Mouse (Mus musculus): ENCODE measurements around the gene Trpm3. TPM values are rescaled to one million over a fixed set of nuclear protein-coding genes. Genes with fewer than 3 reads are reported as not detected.

The Trpm3 gene
- 29.9 and 37.2 TPM in 2 replicates for polyA plus RNA-seq (2015; fragmentation: Nextera tagmentation; extraction: Ambion mirVana)

- Histone ChIP-seq H3K27ac (replicated peaks) (no peak within 1 kb of the TSS), H3K4me3 (peak within 1 kb of the TSS; percentile 47), H3K9ac (peak within 1 kb of the TSS; percentile 32), H3K27me3 (0 out of 2 replicates have a peak, but pooled peaks cover 7% of the 10 kb centered on the region), H3K36me3 (no peaks in the 10 kb centered on the region), H3K4me2 (peak within 1 kb of the TSS; percentile 98), H3K4me1 (replicated peaks) (peaks cover 13% of the 10 kb centered on the region), H3K9me3 (no peaks in the 10 kb centered on the region)
- peak; percentile 94 for ATAC-seq (ENCODE audit: low FRiP score, low read depth)
- under 1% methylated on average over 39 of the region's 39 CpGs for WGBS
These were observed at the start of gene Trpm3 for GRCm38 (mm10) chr19:22138590-22139421. TSS of gene Trpm3 (plus strand) at chr19:22139046.

GRCm38 (mm10) chr19:22100582-22100981 lies 38.3 kb upstream of the Trpm3 start:
- WGBS = 44% methylated on average over 4 of the region's 4 CpGs
- H3K27ac ChIP-seq (replicated peaks) = no peak overlapping the region
- H3K9ac ChIP-seq = no peak overlapping the region
- ATAC-seq (ENCODE audit: low FRiP score, low read depth) = no peak
- H3K36me3 ChIP-seq = no peaks in the 10 kb centered on the region
- H3K9me3 ChIP-seq = no peaks in the 10 kb centered on the region
- H3K27me3 ChIP-seq = no peaks in the 10 kb centered on the region
- H3K4me2 ChIP-seq = no peak overlapping the region
- no peaks in the 10 kb centered on the region for H3K4me1 ChIP-seq (replicated peaks)
- H3K4me3 ChIP-seq = no peak overlapping the region

DNA sequence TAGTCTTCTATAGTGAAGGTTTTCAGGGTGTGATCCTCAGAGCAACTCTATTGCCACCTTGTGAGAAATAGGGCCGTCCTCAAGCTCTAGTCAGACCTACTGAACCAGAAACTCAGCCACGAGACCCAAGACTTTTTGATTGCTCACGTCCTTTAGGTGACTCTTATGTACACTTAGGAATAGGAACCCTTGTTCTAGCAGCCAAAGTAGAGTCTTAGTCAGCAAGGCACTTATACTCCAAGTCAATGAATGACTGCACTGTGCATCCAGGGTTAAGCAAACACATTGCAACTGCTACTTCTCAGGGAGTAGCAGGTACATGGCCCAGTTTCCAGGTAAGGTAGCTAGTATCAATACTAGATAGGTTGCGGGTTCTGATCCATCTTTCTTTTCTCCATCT lies 35.0 kb upstream of the Trpm3 start:
- Histone ChIP-seq H3K9ac (no peak overlapping the region), H3K27me3 (no peaks in the 10 kb centered on the region), H3K4me3 (no peak overlapping the region), H3K4me2 (no peak overlapping the region), H3K27ac (replicated peaks) (no peak overlapping the region), H3K36me3 (no peaks in the 10 kb centered on the region), H3K9me3 (no peaks in the 10 kb centered on the region), H3K4me1 (replicated peaks) (no peaks in the 10 kb centered on the region)
- 88% methylated on average over 4 of the region's 4 CpGs for WGBS
- ATAC-seq (ENCODE audit: low FRiP score, low read depth) = no peak

GRCm38 (mm10) chr19:22104848-22105484 lies 33.9 kb upstream of the Trpm3 start:
- ATAC-seq (ENCODE audit: low FRiP score, low read depth) = no peak

DNA sequence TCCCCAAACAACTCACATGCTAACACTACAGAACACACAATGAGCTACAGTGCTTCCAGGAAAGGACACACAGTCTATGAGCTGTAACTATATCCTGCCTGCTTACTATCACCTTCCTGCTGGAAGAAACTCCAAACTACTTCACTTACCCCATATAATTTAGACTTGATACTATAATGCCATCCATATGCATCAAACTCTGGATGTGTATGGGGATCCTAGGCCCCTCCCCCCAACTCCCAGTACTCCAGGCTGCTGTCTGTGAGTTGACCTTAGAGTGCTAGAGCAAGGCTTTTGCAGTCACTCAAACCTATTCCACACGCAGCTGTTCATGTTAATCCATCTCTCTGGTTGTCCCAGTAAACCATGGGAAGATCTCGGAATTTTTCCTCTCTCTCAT lies 33.2 kb upstream of the Trpm3 start:
- Histone ChIP-seq H3K4me1 (replicated peaks) (no peaks in the 10 kb centered on the region), H3K36me3 (no peaks in the 10 kb centered on the region), H3K27ac (replicated peaks) (no peak overlapping the region), H3K27me3 (no peaks in the 10 kb centered on the region), H3K9me3 (no peaks in the 10 kb centered on the region), H3K9ac (no peak overlapping the region), H3K4me3 (no peak overlapping the region), H3K4me2 (no peak overlapping the region)
- ATAC-seq (ENCODE audit: low FRiP score, low read depth) = no peak
- WGBS = 77% methylated on average over 2 of the region's 2 CpGs

More at GRCm38 (mm10) chr19:22104848-22105484, 33.9 kb upstream of the Trpm3 start:
- Histone ChIP-seq H3K27me3 (no peaks in the 10 kb centered on the region), H3K4me3 (no peak overlapping the region), H3K9ac (no peak overlapping the region), H3K4me2 (no peak overlapping the region), H3K9me3 (no peaks in the 10 kb centered on the region), H3K36me3 (no peaks in the 10 kb centered on the region), H3K4me1 (replicated peaks) (no peaks in the 10 kb centered on the region), H3K27ac (replicated peaks) (no peak overlapping the region)
- 50% methylated on average over 7 of the region's 7 CpGs for WGBS

- 89% methylated on average over 8 of the region's 8 CpGs for WGBS
- Histone ChIP-seq H3K4me2 (no peak overlapping the region), H3K9me3 (no peaks in the 10 kb centered on the region), H3K4me1 (replicated peaks) (no peaks in the 10 kb centered on the region), H3K36me3 (no peaks in the 10 kb centered on the region), H3K27ac (replicated peaks) (no peak overlapping the region), H3K4me3 (no peak overlapping the region), H3K27me3 (no peaks in the 10 kb centered on the region), H3K9ac (no peak overlapping the region)
- ATAC-seq (ENCODE audit: low FRiP score, low read depth) = no peak
These were observed 29.9 kb upstream of the Trpm3 start for GRCm38 (mm10) chr19:22108893-22109463.

- no peak overlapping the region for H3K9ac ChIP-seq
- H3K27ac ChIP-seq (replicated peaks) = no peak overlapping the region
- 68% methylated on average over 2 of the region's 2 CpGs for WGBS
- no peaks in the 10 kb centered on the region for H3K27me3 ChIP-seq
- ATAC-seq (ENCODE audit: low FRiP score, low read depth) = no peak
- H3K4me3 ChIP-seq = no peak overlapping the region
- H3K36me3 ChIP-seq = no peaks in the 10 kb centered on the region
- no peaks in the 10 kb centered on the region for H3K4me1 ChIP-seq (replicated peaks)
- no peaks in the 10 kb centered on the region for H3K9me3 ChIP-seq
- H3K4me2 ChIP-seq = no peak overlapping the region
These were observed 17.9 kb upstream of the Trpm3 start for GRCm38 (mm10) chr19:22120976-22121375.

DNA sequence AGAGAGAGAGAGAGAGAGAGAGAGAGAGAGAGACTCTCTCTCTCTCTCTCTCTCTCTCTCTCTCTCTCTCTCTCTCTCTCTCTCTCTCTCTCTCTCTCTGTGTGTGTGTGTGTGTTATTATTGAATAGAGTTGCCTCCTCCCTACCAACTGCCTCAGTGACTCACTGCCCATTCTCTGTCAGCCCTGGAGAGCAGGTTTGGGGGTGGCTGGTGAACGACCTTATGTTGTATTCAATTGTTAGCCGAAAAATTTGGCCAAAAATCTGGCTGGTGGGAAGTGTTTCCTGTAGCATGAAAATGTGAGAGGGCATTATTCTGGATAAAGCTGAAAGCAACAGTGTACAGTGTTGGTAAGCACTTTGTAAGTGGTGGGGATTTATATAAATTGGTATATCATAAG lies 17.2 kb upstream of the Trpm3 start:
- 83% methylated on average over 2 of the region's 2 CpGs for WGBS
- H3K4me2 ChIP-seq = no peak overlapping the region
- no peaks in the 10 kb centered on the region for H3K36me3 ChIP-seq
- H3K27ac ChIP-seq (replicated peaks) = no peak overlapping the region
- H3K27me3 ChIP-seq = no peaks in the 10 kb centered on the region
- H3K4me1 ChIP-seq (replicated peaks) = no peaks in the 10 kb centered on the region
- no peak for ATAC-seq (ENCODE audit: low FRiP score, low read depth)
- no peak overlapping the region for H3K9ac ChIP-seq
- H3K4me3 ChIP-seq = no peak overlapping the region
- no peaks in the 10 kb centered on the region for H3K9me3 ChIP-seq

DNA sequence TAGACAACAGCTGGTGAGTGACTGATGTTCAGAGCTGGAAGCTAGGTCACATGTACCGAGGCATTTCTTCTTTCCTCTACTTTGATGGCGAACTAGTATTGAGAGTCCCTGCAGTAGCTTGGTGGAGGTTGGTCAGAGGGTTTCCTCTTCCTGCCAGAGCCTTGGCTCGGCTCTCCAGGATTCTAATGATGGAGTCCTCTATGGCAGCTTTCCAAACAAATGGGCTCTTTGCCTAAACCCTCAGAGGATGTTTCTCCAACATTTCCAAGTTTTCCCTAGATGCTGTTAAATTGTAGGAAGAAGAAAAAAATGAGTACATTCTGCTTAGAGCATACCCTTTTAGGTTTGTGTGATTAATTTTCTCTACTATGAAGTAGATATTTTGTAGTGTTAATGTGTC lies 6.2 kb upstream of the Trpm3 start:
- no peak for ATAC-seq (ENCODE audit: low FRiP score, low read depth)
- 71% methylated on average over 3 of the region's 3 CpGs for WGBS
- 0 out of 2 replicates have a peak, but pooled peaks cover 3% of the 10 kb centered on the region for H3K27me3 ChIP-seq

GRCm38 (mm10) chr19:22178549-22178948 lies 39.7 kb downstream of the Trpm3 start:
- WGBS = 85% methylated on average over 4 of the region's 4 CpGs
- H3K9ac ChIP-seq = no peak overlapping the region
- ATAC-seq (ENCODE audit: low FRiP score, low read depth) = no peak
- H3K4me3 ChIP-seq = no peak overlapping the region
- no peaks in the 10 kb centered on the region for H3K27me3 ChIP-seq
- no peaks in the 10 kb centered on the region for H3K9me3 ChIP-seq
- no peaks in the 10 kb centered on the region for H3K4me1 ChIP-seq (replicated peaks)
- H3K4me2 ChIP-seq = no peak overlapping the region
- H3K36me3 ChIP-seq = no peaks in the 10 kb centered on the region
- H3K27ac ChIP-seq (replicated peaks) = no peak overlapping the region

More for the DNA sequence above, 6.2 kb upstream of the Trpm3 start:
- Histone ChIP-seq H3K27ac (replicated peaks) (no peak overlapping the region), H3K4me3 (no peak overlapping the region), H3K4me2 (no peak overlapping the region), H3K36me3 (no peaks in the 10 kb centered on the region), H3K9me3 (no peaks in the 10 kb centered on the region), H3K9ac (no peak overlapping the region), H3K4me1 (replicated peaks) (no peaks in the 10 kb centered on the region)

GRCm38 (mm10) chr19:22179017-22179416 lies 40.2 kb downstream of the Trpm3 start:
- ATAC-seq (ENCODE audit: low FRiP score, low read depth) = 0 out of 2 replicates have a peak, but pooled peaks have one; percentile 8
- Histone ChIP-seq H3K9ac (no peak overlapping the region), H3K36me3 (no peaks in the 10 kb centered on the region), H3K27me3 (no peaks in the 10 kb centered on the region), H3K4me1 (replicated peaks) (no peaks in the 10 kb centered on the region), H3K9me3 (no peaks in the 10 kb centered on the region), H3K27ac (replicated peaks) (no peak overlapping the region), H3K4me2 (no peak overlapping the region), H3K4me3 (no peak overlapping the region)
- 88% methylated on average over 2 of the region's 2 CpGs for WGBS

GRCm38 (mm10) chr19:22180136-22180535 lies 41.3 kb downstream of the Trpm3 start:
- Histone ChIP-seq H3K4me1 (replicated peaks) (no peaks in the 10 kb centered on the region), H3K4me2 (no peak overlapping the region), H3K9ac (no peak overlapping the region), H3K4me3 (no peak overlapping the region), H3K9me3 (no peaks in the 10 kb centered on the region), H3K27ac (replicated peaks) (no peak overlapping the region), H3K27me3 (no peaks in the 10 kb centered on the region), H3K36me3 (no peaks in the 10 kb centered on the region)
- no peak for ATAC-seq (ENCODE audit: low FRiP score, low read depth)
- 86% methylated on average over 3 of the region's 3 CpGs for WGBS
